Comparison of ENCODE assay signal across 11 mouse cellular contexts in genomic region chr11:81972044-81972443, GRCm38 (mm10). TPM values are rescaled to one million over a fixed set of nuclear protein-coding genes. Genes with fewer than 3 reads are reported as not detected.
DNase-seq lines count a peak whose midpoint lies in the region; ATAC-seq and TF ChIP-seq lines count a peak whose summit lies in the region.
"Had no signal": no experiment of that assay in that cellular context is flagged by ENCODE, and none has a peak within 500 bp of the region (broad histone marks: within the 10 kb centered on the region; RNA-seq: fewer than 3 reads in every experiment).

No protein-coding gene starts in this region.

- no peak for ATAC-seq in heart, embryonic 11.5 days (replicated peaks; ENCODE audit: insufficient number of reproducible peaks, low FRiP score, low TSS enrichment)
- ATAC-seq in midbrain, postnatal 0 days (ENCODE audit: low FRiP score) = no peak
- no peak for ATAC-seq in midbrain, embryonic 15.5 days (replicated peaks)

- no peaks in the 10 kb centered on the region for H3K9me3 ChIP-seq in heart, embryonic 11.5 days (replicated peaks; ENCODE audit: control insufficient read depth, low read length)
- no peaks in the 10 kb centered on the region for H3K9me3 ChIP-seq in midbrain, postnatal 0 days (ENCODE audit: low read length)
- H3K9me3 ChIP-seq in midbrain, embryonic 15.5 days = no peaks in the 10 kb centered on the region
- H3K9me3 ChIP-seq: hindbrain, embryonic 12.5 days had no signal

- intact Hi-C loops in heart, adult 2 months (cut with DNase I) = loop anchor here (10.0 kb wide), 1 partner anchor 337 kb away; no protein-coding TSS in a partner anchor

- no peak overlapping the region for H3K9ac ChIP-seq in heart, adult 2 months (ENCODE audit: low read depth, low read length)
- H3K9ac ChIP-seq in heart, embryonic 11.5 days (ENCODE audit: low read depth, low read length) = no peak overlapping the region
- H3K9ac ChIP-seq in midbrain, postnatal 0 days (replicated peaks; ENCODE audit: low read length, poor library complexity, severe bottlenecking) = no peak overlapping the region
- no peak overlapping the region for H3K9ac ChIP-seq in midbrain, embryonic 15.5 days
- H3K9ac ChIP-seq: hindbrain, embryonic 12.5 days had no signal

- no peak overlapping the region for H3K4me2 ChIP-seq in heart, embryonic 11.5 days
- no peak overlapping the region for H3K4me2 ChIP-seq in midbrain, postnatal 0 days (ENCODE audit: low read depth, low read length, poor library complexity, severe bottlenecking)
- no peak overlapping the region for H3K4me2 ChIP-seq in midbrain, embryonic 15.5 days
- H3K4me2 ChIP-seq: hindbrain, embryonic 12.5 days had no signal

- no peak overlapping the region for H3K27ac ChIP-seq in heart, adult 2 months
- H3K27ac ChIP-seq in heart, embryonic 11.5 days (ENCODE audit: low read depth, low read length) = no peak overlapping the region
- no peak overlapping the region for H3K27ac ChIP-seq in midbrain, postnatal 0 days (ENCODE audit: low read depth, low read length)
- no peak overlapping the region for H3K27ac ChIP-seq in midbrain, embryonic 15.5 days
- H3K27ac ChIP-seq in small intestine, adult 2 months (ENCODE audit: insufficient read depth, low read depth, low read length) = no peak overlapping the region
- H3K27ac ChIP-seq: hindbrain, embryonic 12.5 days had no signal

- TF ChIP-seq EP300 in heart, adult 2 months (IDR thresholded peaks at IDR 0.05; ENCODE audit: insufficient read depth, low read depth, low read length) = no peak

- DNase-seq in heart, adult 2 months = no peak
- DNase-seq in midbrain, postnatal 0 days (ENCODE audit: low spot score) = no peak
- DNase-seq in R1 (ENCODE audit: low read depth, low spot score) = peak; percentile 46
- DNase-seq in kidney, postnatal 14 days = no peak
- no peak for DNase-seq in spleen, postnatal 4 days (ENCODE audit: low spot score in 2 of 2)
- DNase-seq: lung, postnatal 10 days had no signal

- TF ChIP-seq CTCF in heart, adult 2 months (IDR thresholded peaks at IDR 0.05) = peak; percentile 38
- TF ChIP-seq CTCF in midbrain, postnatal 0 days (IDR thresholded peaks at IDR 0.05) = peak; percentile 66
- TF ChIP-seq CTCF in small intestine, adult 2 months (IDR thresholded peaks at IDR 0.05; ENCODE audit: extremely low read depth, insufficient read length, insufficient replicate concordance, low read depth, low read length) = peak; percentile 29; the same call in 1 of the 2 replicates

- no peaks in the 10 kb centered on the region for H3K4me1 ChIP-seq in heart, adult 2 months (ENCODE audit: control insufficient read depth, insufficient read depth, low read length)
- peaks cover 2% of the 10 kb centered on the region; the same call in 1 of the 2 replicates for H3K4me1 ChIP-seq in heart, embryonic 11.5 days (ENCODE audit: control insufficient read depth, insufficient read depth, low read length)
- H3K4me1 ChIP-seq in midbrain, postnatal 0 days (ENCODE audit: insufficient read depth, low read length) = peaks cover 8% of the 10 kb centered on the region
- peaks cover 35% of the 10 kb centered on the region for H3K4me1 ChIP-seq in midbrain, embryonic 15.5 days
- H3K4me1 ChIP-seq in small intestine, adult 2 months (ENCODE audit: control insufficient read depth, insufficient read depth, insufficient read length, low read length) = no peaks in the 10 kb centered on the region

- H3K36me3 ChIP-seq in heart, adult 2 months (ENCODE audit: control insufficient read depth, insufficient read depth, low read length) = no peaks in the 10 kb centered on the region
- no peaks in the 10 kb centered on the region for H3K36me3 ChIP-seq in heart, embryonic 11.5 days (ENCODE audit: control insufficient read depth, insufficient read depth, low read length)
- H3K36me3 ChIP-seq in midbrain, postnatal 0 days (ENCODE audit: insufficient read depth, low read length) = no peaks in the 10 kb centered on the region
- H3K36me3 ChIP-seq in midbrain, embryonic 15.5 days (replicated peaks) = no peaks in the 10 kb centered on the region
- no peaks in the 10 kb centered on the region for H3K36me3 ChIP-seq in small intestine, adult 2 months (ENCODE audit: control insufficient read depth, insufficient read depth, low read length)
- H3K36me3 ChIP-seq: hindbrain, embryonic 12.5 days had no signal

- H3K27me3 ChIP-seq in heart, adult 2 months (ENCODE audit: control insufficient read depth, insufficient read depth, low read length) = peaks cover 3% of the 10 kb centered on the region
- H3K27me3 ChIP-seq in heart, embryonic 11.5 days (ENCODE audit: control insufficient read depth, insufficient read depth, low read length) = peaks cover 34% of the 10 kb centered on the region
- H3K27me3 ChIP-seq in midbrain, postnatal 0 days (ENCODE audit: insufficient read depth, low read length) = no peaks in the 10 kb centered on the region
- no peaks in the 10 kb centered on the region for H3K27me3 ChIP-seq in midbrain, embryonic 15.5 days (replicated peaks)
- H3K27me3 ChIP-seq in small intestine, adult 2 months (ENCODE audit: control insufficient read depth, insufficient read depth, low read length) = no peaks in the 10 kb centered on the region

- H3K4me3 ChIP-seq in heart, adult 2 months = no peak overlapping the region
- no peak overlapping the region for H3K4me3 ChIP-seq in heart, embryonic 11.5 days (ENCODE audit: low read depth, low read length)
- no peak overlapping the region for H3K4me3 ChIP-seq in midbrain, postnatal 0 days (ENCODE audit: low read depth, low read length)
- H3K4me3 ChIP-seq in midbrain, embryonic 15.5 days = no peak overlapping the region
- H3K4me3 ChIP-seq in small intestine, adult 2 months (ENCODE audit: low read depth, low read length) = no peak overlapping the region
- H3K4me3 ChIP-seq: hindbrain, embryonic 12.5 days had no signal

- WGBS in heart, adult 2 months = 56% methylated on average over 3 of the region's 3 CpGs
- 58% methylated on average over 3 of the region's 3 CpGs for WGBS in heart, embryonic 11.5 days (ENCODE audit: insufficient replicate concordance)
- WGBS in midbrain, postnatal 0 days = 51% methylated on average over 3 of the region's 3 CpGs
- WGBS in midbrain, embryonic 15.5 days = 53% methylated on average over 3 of the region's 3 CpGs
- WGBS in small intestine, adult 2 months = 44% methylated on average over 3 of the region's 3 CpGs

- H3K79me2 ChIP-seq in heart, adult 2 months (replicated peaks; ENCODE audit: control insufficient read depth, insufficient read depth, low read length) = no peaks in the 10 kb centered on the region

- no peak for TF ChIP-seq POLR2A in heart, adult 2 months (IDR thresholded peaks at IDR 0.05; ENCODE audit: insufficient read depth, low read depth, low read length)
- TF ChIP-seq POLR2A in small intestine, adult 2 months (IDR thresholded peaks at IDR 0.05; ENCODE audit: low read depth, low read length) = no peak

RNA-seq across cellular contexts. Expression of gene Asic2, which starts 3.8 kb away (rescaled TPM):
- total RNA-seq in heart, adult 2 months (2021) = not detected
- 0.06 TPM in 1 of 2 replicates, not detected in the other for polyA plus RNA-seq in heart, adult 2 months (2012; rRNA removed)
- 0.21 and 0.25 TPM in 2 replicates for polyA plus RNA-seq in heart, embryonic 11.5 days (2014; fragmentation: Nextera tagmentation; extraction: Ambion mirVana)
- 60.2 and 63.8 TPM in 2 replicates for total RNA-seq in midbrain, postnatal 0 days (2014; rRNA removed)
- 19.8 and 20.3 TPM in 2 replicates for polyA plus RNA-seq in midbrain, postnatal 0 days (2015; fragmentation: Nextera tagmentation; extraction: Ambion mirVana)
- polyA plus RNA-seq in midbrain, embryonic 15.5 days (2015; fragmentation: Nextera tagmentation; extraction: Ambion mirVana) = 13.9 and 14.4 TPM in 2 replicates
- polyA plus RNA-seq in small intestine, adult 2 months (2012; rRNA removed) = 0.47 and 1.4 TPM in 2 replicates
- total RNA-seq: common myeloid progenitor, adult 5-6 weeks had no signal
